Mouse (Mus musculus): ENCODE measurements at regions not wholly inside any gene's neighbourhood (a gene's known extent, or its start where the extent isn't known, plus 50 kb on each side); places are given as distances from the start of the nearest gene placed in this dataset.

DNA sequence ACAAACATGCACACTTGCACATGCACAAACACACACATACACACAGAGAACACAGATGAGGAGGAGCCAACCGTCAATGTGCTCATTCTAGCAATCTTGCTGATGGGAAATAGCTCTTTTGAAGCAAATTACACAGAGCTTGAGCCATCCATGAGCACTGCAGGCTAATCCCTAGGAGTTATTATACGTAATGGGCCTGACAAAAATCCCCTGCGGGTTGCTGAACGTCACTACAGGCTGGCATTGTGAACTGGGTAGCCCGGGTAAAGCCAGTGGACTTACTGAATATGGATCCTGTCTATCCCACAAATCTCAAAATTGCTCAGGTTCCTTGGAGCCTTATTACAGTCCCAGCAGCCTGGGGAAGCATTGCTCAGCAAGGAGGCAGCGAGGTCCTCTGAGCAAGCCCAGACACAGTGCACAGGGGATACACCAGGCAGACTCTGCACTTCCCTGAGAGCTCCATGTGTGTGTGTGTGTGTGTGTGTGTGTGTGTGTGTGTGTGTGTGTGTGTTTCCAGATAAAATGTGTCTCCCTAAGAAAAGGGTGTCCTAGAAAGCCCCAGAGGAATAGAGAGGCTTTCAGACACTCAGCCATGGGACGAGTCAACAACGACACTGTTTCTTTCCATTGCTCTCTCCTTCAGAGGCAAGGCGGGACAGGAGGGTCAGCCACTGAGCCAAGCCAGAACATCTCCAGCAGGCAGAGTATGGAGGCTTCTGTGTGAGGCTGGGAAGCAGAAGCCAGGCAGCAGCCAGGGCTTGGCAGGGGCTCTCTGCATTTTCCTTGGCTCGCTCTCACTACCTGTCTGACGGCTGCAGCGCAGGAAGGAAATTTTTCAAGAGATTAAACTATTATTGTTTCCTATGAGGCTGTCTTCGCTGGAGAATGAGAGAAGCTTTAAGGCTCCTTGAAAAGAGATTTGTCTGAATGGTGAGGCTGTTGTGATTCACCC, 222.9 kb downstream of the Setd4 start:
- no peak overlapping the region for H3K4me3 ChIP-seq
- no peak for TF ChIP-seq CTCF (IDR thresholded peaks at IDR 0.05)
- no peak for DNase-seq (ENCODE audit: extremely low spot score in 1 of 2, low spot score in 2 of 2)
- intact Hi-C loops (cut with DNase I) = loop anchor here (5.0 kb wide), 1 partner anchor 56 kb away; no protein-coding TSS in a partner anchor
- no peak overlapping the region for H3K27ac ChIP-seq

DNA sequence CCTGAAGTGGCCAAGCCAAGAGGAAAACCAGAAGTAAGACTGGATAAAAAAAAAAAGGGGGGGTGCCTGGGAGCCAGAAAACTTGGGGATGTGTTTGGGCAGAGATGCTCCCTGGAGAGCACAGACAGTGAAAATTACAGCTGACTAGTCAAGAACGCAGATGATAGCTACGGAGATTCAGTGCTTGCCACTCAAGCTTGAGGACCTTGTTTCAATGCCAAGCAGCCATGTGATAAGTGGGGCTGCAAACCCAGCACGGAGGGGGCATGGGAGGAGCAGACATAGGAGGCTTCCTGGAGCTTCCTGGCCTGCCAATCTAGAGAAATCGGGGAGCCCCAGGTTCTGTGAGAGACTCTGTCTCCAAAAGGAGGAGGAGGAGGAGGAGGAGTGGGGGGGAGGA, 223.7 kb downstream of the Setd4 start:
- no peak overlapping the region for H3K4me3 ChIP-seq
- no peak for DNase-seq (ENCODE audit: extremely low spot score in 1 of 2, low spot score in 2 of 2)
- no peak for TF ChIP-seq CTCF (IDR thresholded peaks at IDR 0.05)
- no peak overlapping the region for H3K27ac ChIP-seq
- intact Hi-C loops (cut with DNase I) = loop anchor here (5.0 kb wide), 1 partner anchor 57 kb away; no protein-coding TSS in a partner anchor

DNA sequence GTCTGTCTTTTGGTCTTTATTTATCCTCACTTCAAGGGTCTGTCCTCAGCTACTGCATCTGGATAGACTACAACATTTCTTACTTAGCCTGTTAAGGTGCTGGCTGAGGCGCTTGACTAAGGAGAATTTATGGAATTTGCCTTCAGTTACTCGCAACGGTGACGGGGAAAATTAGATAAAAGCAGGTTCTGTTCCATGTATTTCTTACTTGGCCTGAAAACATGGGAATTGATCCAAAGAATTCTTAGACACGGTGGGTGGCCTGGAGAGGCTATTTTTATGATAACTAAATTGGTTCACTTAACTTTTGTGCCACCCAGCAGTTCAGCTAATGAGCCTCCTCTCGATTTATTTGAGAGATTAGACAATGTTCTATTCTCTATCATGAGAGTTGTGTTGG, 224.3 kb downstream of the Setd4 start:
- no peak overlapping the region for H3K4me3 ChIP-seq
- no peak overlapping the region for H3K27ac ChIP-seq
- no peak for DNase-seq (ENCODE audit: extremely low spot score in 1 of 2, low spot score in 2 of 2)
- TF ChIP-seq CTCF (IDR thresholded peaks at IDR 0.05) = no peak
- intact Hi-C loops (cut with DNase I) = loop anchor here (5.0 kb wide), 1 partner anchor 58 kb away; no protein-coding TSS in a partner anchor

DNA sequence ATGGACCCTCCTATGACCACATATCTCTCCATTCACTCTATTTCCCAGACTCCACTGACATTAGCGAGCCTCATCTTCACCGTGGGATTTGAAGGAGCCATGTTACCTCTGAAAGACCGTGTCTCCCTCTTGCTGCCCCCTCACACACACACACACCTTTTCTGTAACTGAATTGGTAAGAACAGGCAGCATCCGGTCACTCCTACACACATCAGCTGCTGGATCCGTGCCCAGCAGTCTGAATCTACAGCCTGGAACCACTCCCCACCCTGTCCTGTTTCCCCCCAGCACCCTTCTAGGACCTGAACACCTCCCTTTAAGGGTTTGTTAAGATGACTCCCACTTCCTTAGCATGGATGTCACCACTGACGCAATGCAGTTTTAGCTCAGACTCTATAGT, 229.2 kb downstream of the Setd4 start:
- no peak overlapping the region for H3K27ac ChIP-seq
- no peak for DNase-seq (ENCODE audit: extremely low spot score in 1 of 2, low spot score in 2 of 2)
- TF ChIP-seq CTCF (IDR thresholded peaks at IDR 0.05) = no peak
- intact Hi-C loops (cut with DNase I) = no loop called here
- H3K4me3 ChIP-seq = no peak overlapping the region

DNA sequence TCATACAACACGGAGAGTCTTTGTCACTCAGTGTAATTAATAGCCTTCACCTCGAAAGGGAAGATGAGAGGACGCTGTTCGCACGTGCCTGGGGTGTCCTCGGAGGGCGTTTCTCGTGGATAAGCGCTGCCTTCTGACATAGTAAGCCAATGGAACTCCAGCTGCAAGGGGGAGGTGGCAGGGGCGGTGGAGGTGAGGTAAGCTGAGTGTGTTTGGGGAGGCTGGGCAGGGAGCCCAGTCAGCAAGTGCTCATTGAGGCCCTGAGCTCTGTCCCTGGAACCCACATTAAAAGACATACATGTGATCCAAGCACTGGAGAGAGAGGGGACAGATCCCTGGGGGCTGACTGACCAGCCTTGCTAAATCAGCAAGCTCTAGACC, 234.1 kb downstream of the Setd4 start:
- intact Hi-C loops (cut with DNase I) = no loop called here
- DNase-seq (ENCODE audit: extremely low spot score in 1 of 2, low spot score in 2 of 2) = no peak
- TF ChIP-seq CTCF (IDR thresholded peaks at IDR 0.05) = no peak
- Histone ChIP-seq H3K4me3 (no peak overlapping the region), H3K27ac (peak overlapping the region; percentile 15; the same call in 1 of the 2 replicates)

DNA sequence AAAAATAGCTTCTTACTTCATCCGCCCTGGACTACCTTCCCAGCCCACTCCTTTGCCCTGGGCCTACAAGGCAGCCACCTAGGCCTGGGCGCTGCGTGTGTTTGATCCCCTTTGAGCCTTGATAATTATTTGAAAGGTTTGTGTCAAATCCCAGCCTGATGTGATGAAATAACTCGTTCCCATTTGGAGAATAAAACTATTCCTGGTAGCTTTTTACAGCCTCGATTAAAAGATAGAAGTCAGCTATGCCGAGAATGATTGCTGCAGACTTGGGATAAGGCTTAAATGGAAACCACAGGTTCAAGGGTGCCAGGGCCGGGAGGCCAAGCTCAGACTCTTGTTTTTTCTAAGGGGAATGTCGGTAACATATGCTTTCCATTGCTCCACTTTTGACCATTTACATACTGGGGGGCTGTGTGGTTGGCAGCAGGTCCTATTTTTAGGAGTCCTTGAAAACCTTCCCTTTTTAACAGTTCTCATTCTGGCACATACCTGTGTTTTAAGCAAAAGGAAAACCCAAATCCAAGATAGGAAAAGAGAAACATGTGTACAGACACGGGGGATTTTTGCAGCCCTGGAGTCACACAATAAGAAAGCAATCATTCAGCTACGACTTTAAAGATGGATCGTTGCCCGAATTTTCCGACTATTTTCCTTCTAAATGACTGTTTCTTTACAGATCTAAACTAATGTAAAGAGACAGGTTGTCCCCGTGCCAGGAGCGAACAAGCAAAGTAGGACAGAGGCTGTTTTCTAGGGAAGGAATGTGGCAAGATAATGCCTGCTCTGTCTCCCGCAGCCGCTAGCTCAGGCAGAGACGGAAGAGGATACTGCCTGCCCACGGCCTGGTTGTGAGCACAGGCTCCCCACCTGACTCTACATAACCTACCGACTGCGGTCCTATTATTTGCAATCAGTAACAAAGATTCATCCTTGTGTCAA, 234.8 kb downstream of the Setd4 start:
- intact Hi-C loops (cut with DNase I) = no loop called here
- Histone ChIP-seq H3K27ac (peak overlapping the region; percentile 48; the same call in 1 of the 2 replicates), H3K4me3 (no peak overlapping the region)
- DNase-seq (ENCODE audit: extremely low spot score in 1 of 2, low spot score in 2 of 2) = peak in 1 of 2 experiments; percentile 27
- TF ChIP-seq CTCF (IDR thresholded peaks at IDR 0.05) = no peak; the same call in 1 of the 2 replicates

DNA sequence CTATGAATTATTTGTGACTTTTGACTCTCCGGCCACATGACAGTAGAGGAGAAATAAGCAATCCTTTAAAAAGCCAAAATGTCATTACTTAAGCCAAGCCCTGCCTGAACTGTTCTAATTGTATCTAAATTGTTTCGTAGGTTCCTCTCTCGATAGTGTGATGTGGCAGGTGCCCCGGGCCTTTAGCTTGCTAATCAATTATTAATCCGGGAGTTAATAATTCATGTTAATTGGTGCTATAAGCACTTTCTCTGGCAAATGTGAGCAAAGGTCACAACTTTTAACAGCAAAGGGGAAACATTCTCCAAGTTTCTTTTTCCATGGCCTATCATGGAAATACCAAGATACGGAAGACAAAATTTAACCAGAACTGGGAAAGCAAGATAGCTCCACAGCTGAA, 235.9 kb downstream of the Setd4 start:
- intact Hi-C loops (cut with DNase I) = no loop called here
- no peak overlapping the region for H3K27ac ChIP-seq
- no peak for DNase-seq (ENCODE audit: extremely low spot score in 1 of 2, low spot score in 2 of 2)
- H3K4me3 ChIP-seq = no peak overlapping the region
- TF ChIP-seq CTCF (IDR thresholded peaks at IDR 0.05) = no peak

DNA sequence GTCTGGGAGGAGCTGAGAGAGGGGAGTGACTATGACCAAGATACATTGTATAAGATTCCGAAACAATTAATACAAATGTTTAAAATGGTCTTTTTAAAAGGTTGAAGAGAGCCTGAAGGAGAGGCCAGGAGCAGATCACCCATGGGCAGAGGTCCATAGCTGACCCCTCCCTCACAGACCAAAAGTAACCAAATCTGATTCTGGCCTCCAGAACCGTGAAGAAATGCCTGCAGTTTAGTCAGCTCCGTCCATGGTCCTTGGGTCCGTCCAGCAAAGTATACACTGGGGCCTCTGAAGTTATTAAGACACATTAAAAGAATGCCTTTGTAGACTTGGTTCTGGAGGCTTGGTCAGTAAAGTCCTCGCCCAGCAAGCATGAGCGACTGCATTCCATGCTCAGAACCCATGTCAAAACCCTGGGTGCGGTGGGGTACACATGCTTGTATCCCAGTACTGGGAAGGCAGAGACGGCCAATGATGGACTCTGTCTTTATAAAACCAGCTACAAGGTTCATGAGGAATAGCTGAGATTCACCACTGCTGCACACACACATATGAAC, 236.5 kb downstream of the Setd4 start:
- Histone ChIP-seq H3K4me3 (no peak overlapping the region), H3K27ac (no peak overlapping the region)
- TF ChIP-seq CTCF (IDR thresholded peaks at IDR 0.05) = no peak
- intact Hi-C loops (cut with DNase I) = no loop called here
- DNase-seq (ENCODE audit: extremely low spot score in 1 of 2, low spot score in 2 of 2) = no peak

DNA sequence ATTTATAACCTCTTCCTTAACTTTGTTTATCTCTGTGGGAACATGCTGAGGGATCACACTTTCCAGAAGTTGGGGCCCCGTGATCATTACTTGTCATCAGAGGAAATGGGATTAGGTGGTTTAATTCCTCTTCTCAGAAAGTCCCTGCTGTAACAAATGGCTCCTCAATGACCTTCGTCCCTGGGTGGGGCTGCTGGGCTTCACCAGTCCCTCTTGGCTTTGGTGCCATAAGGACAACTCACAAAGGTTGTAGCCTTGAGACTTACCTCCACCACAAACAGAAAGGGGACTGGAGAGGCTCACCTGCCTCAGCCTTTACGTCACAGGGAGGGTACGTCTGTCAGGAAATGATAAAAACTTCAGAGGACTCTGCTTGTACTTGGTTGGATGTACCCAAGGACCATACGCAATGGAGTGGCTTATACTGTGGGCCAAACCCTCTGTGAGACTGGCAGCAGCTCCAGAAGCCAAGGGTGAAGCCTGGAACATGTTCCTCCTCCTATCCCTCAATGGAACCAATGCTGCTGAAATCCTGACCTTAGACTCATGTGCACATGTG, 237.4 kb downstream of the Setd4 start:
- no peak for TF ChIP-seq CTCF (IDR thresholded peaks at IDR 0.05)
- H3K4me3 ChIP-seq = no peak overlapping the region
- intact Hi-C loops (cut with DNase I) = no loop called here
- DNase-seq (ENCODE audit: extremely low spot score in 1 of 2, low spot score in 2 of 2) = no peak
- no peak overlapping the region for H3K27ac ChIP-seq

DNA sequence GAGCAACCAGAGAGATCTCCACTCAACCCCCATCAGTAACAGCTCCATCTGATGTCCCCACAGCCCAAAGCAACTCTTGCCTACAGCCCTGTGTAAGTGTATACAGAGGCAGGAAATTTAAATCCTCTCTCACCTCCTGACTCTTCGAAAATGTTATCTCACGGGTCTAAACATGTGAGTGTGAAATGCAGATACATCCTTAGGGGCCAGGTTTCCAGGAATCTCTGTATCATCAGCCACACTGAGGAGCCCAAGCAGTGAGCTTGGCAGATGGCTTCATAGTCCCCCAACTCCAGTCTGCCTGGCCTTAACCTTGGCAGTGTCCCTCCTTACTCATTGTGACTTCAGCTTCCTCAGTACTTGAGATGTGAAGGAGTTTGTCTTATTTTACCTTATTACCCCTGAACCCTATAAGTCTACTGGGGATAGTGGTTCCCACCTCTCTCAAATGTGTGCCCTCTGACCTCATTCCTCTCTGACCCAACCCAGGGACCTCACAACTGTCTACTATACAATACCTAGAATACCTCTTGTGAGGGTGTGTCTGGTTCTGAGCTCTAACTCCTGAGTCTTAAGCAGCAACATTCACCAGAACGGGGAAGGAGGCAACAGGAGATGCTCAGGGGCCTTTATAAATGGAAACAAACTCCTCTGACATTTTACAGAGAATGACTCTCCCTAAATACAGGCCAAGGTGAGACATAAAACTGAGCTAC, 238.5 kb downstream of the Setd4 start:
- intact Hi-C loops (cut with DNase I) = no loop called here
- no peak overlapping the region for H3K4me3 ChIP-seq
- DNase-seq (ENCODE audit: extremely low spot score in 1 of 2, low spot score in 2 of 2) = no peak
- H3K27ac ChIP-seq = no peak overlapping the region
- no peak for TF ChIP-seq CTCF (IDR thresholded peaks at IDR 0.05)

DNA sequence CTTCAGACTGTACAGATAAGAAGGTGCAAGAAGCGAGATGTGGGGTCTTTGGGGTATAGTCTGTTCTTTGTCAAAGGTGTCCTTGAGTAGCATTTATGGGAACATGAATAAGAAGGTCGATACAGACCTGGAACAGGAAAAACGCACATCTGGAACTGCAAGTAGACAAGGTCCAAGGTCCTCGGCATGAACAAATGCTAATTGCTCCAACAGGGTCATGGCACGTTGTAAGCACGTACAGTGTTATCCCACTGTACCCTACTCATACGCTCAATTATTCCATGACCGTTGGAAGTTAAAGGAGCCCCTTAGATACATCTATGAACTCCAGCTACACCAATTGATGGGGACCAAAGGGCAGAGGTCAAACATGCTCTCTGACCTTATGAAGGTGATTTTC, 244.1 kb downstream of the Setd4 start:
- H3K4me3 ChIP-seq = no peak overlapping the region
- H3K27ac ChIP-seq = no peak overlapping the region
- no peak for TF ChIP-seq CTCF (IDR thresholded peaks at IDR 0.05)
- intact Hi-C loops (cut with DNase I) = no loop called here
- DNase-seq (ENCODE audit: extremely low spot score in 1 of 2, low spot score in 2 of 2) = no peak
